Mouse (Mus musculus): ENCODE measurements at regions not wholly inside any gene's neighbourhood (a gene's known extent, or its start where the extent isn't known, plus 50 kb on each side); places are given as distances from the start of the nearest gene placed in this dataset.

DNA sequence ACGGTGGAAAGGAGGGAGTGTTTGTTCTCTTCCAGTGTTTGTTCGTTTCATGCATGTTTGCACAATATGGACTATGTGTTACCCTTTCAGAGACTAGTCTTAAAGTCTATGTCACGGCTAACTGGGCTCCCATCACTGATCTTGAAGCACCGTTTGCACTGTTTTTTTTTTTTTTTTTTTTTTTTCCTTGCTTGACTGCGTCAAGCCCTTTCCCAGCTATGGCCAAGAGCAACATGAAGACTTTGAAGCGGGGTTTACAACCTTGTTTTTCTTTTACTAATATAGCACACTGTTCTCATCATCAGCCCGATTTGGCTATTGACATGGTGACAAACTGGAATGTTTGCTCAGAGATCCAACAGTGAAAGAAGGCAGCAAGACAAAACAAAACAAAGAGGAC is 109.1 kb upstream of the Slc5a12 start:
- Histone ChIP-seq H3K36me3 (ENCODE audit: control insufficient read depth, insufficient read depth, low read length) (no peaks in the 10 kb centered on the region), H3K27me3 (replicated peaks; ENCODE audit: control insufficient read depth, insufficient read depth, low read length) (no peaks in the 10 kb centered on the region), H3K27ac (ENCODE audit: insufficient read depth, low read depth, low read length) (no peak overlapping the region), H3K4me3 (ENCODE audit: insufficient read depth, low read depth, low read length) (no peak overlapping the region), H3K4me1 (ENCODE audit: control insufficient read depth, insufficient read depth, low read length) (0 out of 2 replicates have a peak, but pooled peaks cover 2% of the 10 kb centered on the region)
- WGBS, result 26% methylated on average over 7 of the region's 7 CpGs
- DNase-seq, result peak; percentile 6
- TF ChIP-seq POLR2A (IDR thresholded peaks at IDR 0.05; ENCODE audit: low read depth, low read length) (no peak), CTCF (conservative IDR thresholded peaks at IDR 0.05; ENCODE audit: insufficient read depth, insufficient read length, low read depth, low read length) (no peak)

GRCm38 (mm10) chr2:110501786-110502185 is 95.3 kb upstream of the Slc5a12 start:
- H3K36me3 ChIP-seq (ENCODE audit: control insufficient read depth, insufficient read depth, low read length), result no peaks in the 10 kb centered on the region
- H3K27me3 ChIP-seq (replicated peaks; ENCODE audit: control insufficient read depth, insufficient read depth, low read length), result no peaks in the 10 kb centered on the region
- no peak overlapping the region for H3K27ac ChIP-seq (ENCODE audit: insufficient read depth, low read depth, low read length)
- 78% methylated on average over 2 of the region's 2 CpGs for WGBS
- H3K4me3 ChIP-seq (ENCODE audit: insufficient read depth, low read depth, low read length), result no peak overlapping the region
- H3K4me1 ChIP-seq (ENCODE audit: control insufficient read depth, insufficient read depth, low read length), result no peaks in the 10 kb centered on the region
- TF ChIP-seq CTCF (conservative IDR thresholded peaks at IDR 0.05; ENCODE audit: insufficient read depth, insufficient read length, low read depth, low read length) (no peak), POLR2A (IDR thresholded peaks at IDR 0.05; ENCODE audit: low read depth, low read length) (no peak)
- DNase-seq, result no peak

DNA sequence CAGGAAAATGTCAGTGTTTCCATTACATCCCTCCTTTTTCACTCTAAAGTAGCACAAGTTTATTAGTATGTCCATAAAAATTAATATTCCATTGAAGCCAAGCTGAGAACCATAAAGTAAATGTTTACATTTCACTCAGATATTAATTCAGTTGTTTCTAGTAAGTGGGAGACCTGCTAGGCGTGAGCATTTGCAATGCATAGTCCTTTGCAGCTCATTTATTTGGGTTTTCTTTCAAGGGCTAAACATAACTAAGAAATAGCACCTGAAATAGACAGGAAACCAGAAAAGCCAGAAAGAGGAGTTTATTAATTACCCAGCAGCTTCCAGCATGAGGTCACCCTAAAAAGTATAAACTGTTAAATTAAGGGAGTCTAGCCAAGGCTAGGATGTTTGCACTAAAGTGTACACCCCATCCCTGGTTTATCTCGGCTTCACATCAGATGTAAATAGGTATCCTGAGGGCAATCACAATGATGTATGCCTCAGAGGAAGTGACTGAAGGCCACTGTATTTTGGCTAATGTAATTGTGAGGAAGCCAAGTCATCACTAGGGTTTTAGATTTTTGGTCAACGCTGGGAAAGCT is 88.8 kb upstream of the Slc5a12 start:
- TF ChIP-seq POLR2A (IDR thresholded peaks at IDR 0.05; ENCODE audit: low read depth, low read length) (no peak), CTCF (conservative IDR thresholded peaks at IDR 0.05; ENCODE audit: insufficient read depth, insufficient read length, low read depth, low read length) (no peak)
- Histone ChIP-seq H3K27me3 (replicated peaks; ENCODE audit: control insufficient read depth, insufficient read depth, low read length) (no peaks in the 10 kb centered on the region), H3K4me1 (ENCODE audit: control insufficient read depth, insufficient read depth, low read length) (no peaks in the 10 kb centered on the region), H3K36me3 (ENCODE audit: control insufficient read depth, insufficient read depth, low read length) (no peaks in the 10 kb centered on the region), H3K4me3 (ENCODE audit: insufficient read depth, low read depth, low read length) (no peak overlapping the region), H3K27ac (ENCODE audit: insufficient read depth, low read depth, low read length) (no peak overlapping the region)
- WGBS, result 83% methylated on average over 3 of the region's 3 CpGs
- DNase-seq, result no peak

GRCm38 (mm10) chr2:110523173-110523803 is 73.8 kb upstream of the Slc5a12 start:
- Histone ChIP-seq H3K36me3 (ENCODE audit: control insufficient read depth, insufficient read depth, low read length) (no peaks in the 10 kb centered on the region), H3K27ac (ENCODE audit: insufficient read depth, low read depth, low read length) (no peak overlapping the region), H3K4me1 (ENCODE audit: control insufficient read depth, insufficient read depth, low read length) (no peaks in the 10 kb centered on the region), H3K27me3 (replicated peaks; ENCODE audit: control insufficient read depth, insufficient read depth, low read length) (no peaks in the 10 kb centered on the region), H3K4me3 (ENCODE audit: insufficient read depth, low read depth, low read length) (no peak overlapping the region)
- DNase-seq, result peak; percentile 67
- 37% methylated on average over 7 of the region's 7 CpGs for WGBS
- TF ChIP-seq POLR2A (IDR thresholded peaks at IDR 0.05; ENCODE audit: low read depth, low read length) (no peak), CTCF (conservative IDR thresholded peaks at IDR 0.05; ENCODE audit: insufficient read depth, insufficient read length, low read depth, low read length) (no peak)

GRCm38 (mm10) chr2:110528191-110528590 is 68.9 kb upstream of the Slc5a12 start:
- no peaks in the 10 kb centered on the region for H3K27me3 ChIP-seq (replicated peaks; ENCODE audit: control insufficient read depth, insufficient read depth, low read length)
- no peak for DNase-seq
- WGBS, result 57% methylated on average over 3 of the region's 3 CpGs
- no peak overlapping the region for H3K27ac ChIP-seq (ENCODE audit: insufficient read depth, low read depth, low read length)
- TF ChIP-seq POLR2A (IDR thresholded peaks at IDR 0.05; ENCODE audit: low read depth, low read length) (no peak), CTCF (conservative IDR thresholded peaks at IDR 0.05; ENCODE audit: insufficient read depth, insufficient read length, low read depth, low read length) (no peak)
- H3K4me3 ChIP-seq (ENCODE audit: insufficient read depth, low read depth, low read length), result no peak overlapping the region
- H3K36me3 ChIP-seq (ENCODE audit: control insufficient read depth, insufficient read depth, low read length), result no peaks in the 10 kb centered on the region
- H3K4me1 ChIP-seq (ENCODE audit: control insufficient read depth, insufficient read depth, low read length), result no peaks in the 10 kb centered on the region

DNA sequence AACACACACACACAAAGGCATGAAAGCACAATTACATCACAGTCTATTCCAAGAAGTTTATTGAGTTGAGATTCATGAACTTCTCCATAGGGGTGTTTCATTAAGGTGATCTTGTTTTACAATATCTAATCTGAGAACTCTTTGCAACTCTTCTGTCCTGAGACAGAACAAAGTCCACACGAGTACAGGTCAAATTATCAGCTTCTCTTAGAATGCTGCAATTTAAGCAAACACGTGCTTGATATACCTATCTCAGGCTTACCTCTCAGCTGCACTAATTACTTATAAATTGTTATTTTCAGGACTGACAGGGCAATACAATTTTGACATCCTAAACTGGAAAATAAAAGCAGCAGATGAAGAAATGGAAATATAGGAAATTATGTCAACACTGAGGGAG is 57.0 kb upstream of the Slc5a12 start:
- WGBS, result 73% methylated on average over 2 of the region's 2 CpGs
- H3K4me1 ChIP-seq (ENCODE audit: control insufficient read depth, insufficient read depth, low read length), result no peaks in the 10 kb centered on the region
- TF ChIP-seq CTCF (conservative IDR thresholded peaks at IDR 0.05; ENCODE audit: insufficient read depth, insufficient read length, low read depth, low read length) (no peak), POLR2A (IDR thresholded peaks at IDR 0.05; ENCODE audit: low read depth, low read length) (no peak)

GRCm38 (mm10) chr2:110540570-110541357 is 56.3 kb upstream of the Slc5a12 start:
- no peak overlapping the region for H3K4me3 ChIP-seq (ENCODE audit: insufficient read depth, low read depth, low read length)
- no peak overlapping the region for H3K27ac ChIP-seq (ENCODE audit: insufficient read depth, low read depth, low read length)
- TF ChIP-seq CTCF (conservative IDR thresholded peaks at IDR 0.05; ENCODE audit: insufficient read depth, insufficient read length, low read depth, low read length), result no peak
- no peak for TF ChIP-seq POLR2A (IDR thresholded peaks at IDR 0.05; ENCODE audit: low read depth, low read length)
- H3K4me1 ChIP-seq (ENCODE audit: control insufficient read depth, insufficient read depth, low read length), result no peaks in the 10 kb centered on the region
- H3K36me3 ChIP-seq (ENCODE audit: control insufficient read depth, insufficient read depth, low read length), result no peaks in the 10 kb centered on the region
- WGBS, result 44% methylated on average over 6 of the region's 6 CpGs
- H3K27me3 ChIP-seq (replicated peaks; ENCODE audit: control insufficient read depth, insufficient read depth, low read length), result no peaks in the 10 kb centered on the region
- DNase-seq, result no peak

More for the DNA sequence above, 57.0 kb upstream of the Slc5a12 start:
- no peaks in the 10 kb centered on the region for H3K36me3 ChIP-seq (ENCODE audit: control insufficient read depth, insufficient read depth, low read length)
- DNase-seq, result no peak
- H3K27ac ChIP-seq (ENCODE audit: insufficient read depth, low read depth, low read length), result no peak overlapping the region
- H3K27me3 ChIP-seq (replicated peaks; ENCODE audit: control insufficient read depth, insufficient read depth, low read length), result no peaks in the 10 kb centered on the region
- H3K4me3 ChIP-seq (ENCODE audit: insufficient read depth, low read depth, low read length), result no peak overlapping the region

Measured in kidney, adult 2 months (tissue).